Mouse (Mus musculus): ENCODE results near the gene Angpt4.

- TF ChIP-seq POLR2A (IDR thresholded peaks at IDR 0.05; ENCODE audit: control insufficient read depth, extremely low read depth, insufficient read depth, low read length, poor library complexity) (no peak), CTCF (IDR thresholded peaks at IDR 0.05; ENCODE audit: borderline replicate concordance, control insufficient read depth, extremely low read depth, insufficient read depth, low read length, poor library complexity) (peak; percentile 73; the same call in 1 of the 2 replicates)
These were observed 35.0 kb upstream of the Angpt4 start for GRCm38 (mm10) chr2:151876012-151876485.

Data from thymus, adult 2 months (tissue).